Mouse (Mus musculus) testis, postnatal 14 days (tissue): Measurements from ENCODE around the gene Lipc.
A peak's percentile ranks its signal among the peaks of the same experiment; 100 is the strongest.

Source experiments
- DNase-seq: peaks from one replicate; pipeline ENCODE4 v3.0.0; 2021; ENCODE audit warnings: low spot score

Gene Lipc

DNA sequence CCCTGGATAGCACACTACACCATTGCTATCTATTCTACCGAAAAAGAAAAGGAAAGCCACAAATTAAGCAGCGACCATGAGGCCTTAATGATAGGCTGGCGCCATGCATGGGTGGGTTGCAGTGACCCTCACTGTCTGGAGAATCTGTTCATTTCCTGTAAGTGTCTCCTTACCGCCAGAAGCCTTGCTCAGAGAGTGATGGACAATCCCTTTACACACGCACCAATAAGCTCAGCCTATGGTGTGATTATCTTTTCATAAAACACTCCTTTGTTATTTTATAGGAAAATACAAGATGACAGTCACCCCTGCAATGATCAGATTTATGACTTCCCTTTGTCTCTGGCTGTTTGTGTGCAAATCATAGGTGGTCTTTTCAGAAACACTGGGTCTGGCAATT is 92.8 kb downstream of the Lipc start:
- DNase-seq: no peak

DNA sequence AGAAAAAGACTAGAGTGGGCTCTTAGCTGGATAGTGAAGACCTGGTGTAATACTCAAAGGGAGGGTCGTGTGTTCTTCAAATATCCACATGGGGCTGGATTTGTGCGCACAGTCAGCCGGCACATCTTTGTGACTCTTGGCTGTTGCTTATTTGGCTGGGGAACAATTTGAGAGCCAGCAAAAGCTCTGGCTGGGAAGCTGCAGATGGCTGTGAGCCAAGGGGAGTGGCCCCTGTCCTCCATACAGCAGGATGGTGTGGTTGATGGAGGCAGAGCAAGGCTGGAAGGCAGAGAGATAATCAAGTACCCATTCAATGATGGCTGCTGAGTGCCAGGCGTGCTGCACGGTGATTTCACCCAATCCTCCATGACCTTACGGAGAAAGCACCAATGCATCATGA is 96.2 kb downstream of the Lipc start:
- DNase-seq: no peak

DNA sequence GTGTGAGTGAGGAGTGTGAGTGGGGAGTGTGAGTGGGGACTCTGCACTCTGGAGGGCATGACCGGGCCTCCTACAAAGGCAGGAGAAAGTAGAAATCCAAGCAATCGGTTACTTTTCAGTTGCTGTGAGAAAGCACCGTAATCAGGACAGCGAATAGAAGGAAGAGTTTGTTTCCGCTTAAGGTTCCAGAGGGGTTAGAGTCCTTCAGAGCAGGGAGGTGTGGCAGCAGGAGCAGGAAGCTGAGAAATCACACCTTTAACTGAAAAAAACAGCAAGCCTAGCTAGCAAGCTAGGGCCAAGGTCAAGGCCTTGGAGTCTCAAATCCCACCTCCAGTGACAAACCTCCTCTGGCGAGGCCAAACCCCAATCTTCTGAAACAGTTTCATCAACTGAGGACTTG is 97.1 kb downstream of the Lipc start:
- DNase-seq: no peak

DNA sequence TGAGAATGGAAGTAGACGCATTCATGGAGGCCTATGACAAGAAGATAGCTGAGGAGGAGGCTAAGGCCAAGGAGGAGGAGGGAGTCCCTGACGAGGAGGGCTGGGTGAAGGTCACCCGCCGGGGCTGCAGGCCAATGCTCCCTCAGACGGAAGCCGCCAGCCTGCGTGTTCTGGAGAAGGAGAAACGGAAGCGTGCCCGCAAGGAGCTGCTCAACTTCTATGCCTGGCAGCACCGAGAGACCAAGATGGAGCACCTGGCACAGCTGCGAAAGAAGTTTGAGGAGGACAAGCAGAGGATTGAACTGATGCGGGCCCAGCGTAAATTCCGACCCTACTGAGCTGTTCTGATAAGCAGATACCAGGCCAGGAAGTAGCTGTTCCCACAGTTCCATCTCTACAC is 98.9 kb downstream of the Lipc start:
- peak; percentile 61 for DNase-seq

DNA sequence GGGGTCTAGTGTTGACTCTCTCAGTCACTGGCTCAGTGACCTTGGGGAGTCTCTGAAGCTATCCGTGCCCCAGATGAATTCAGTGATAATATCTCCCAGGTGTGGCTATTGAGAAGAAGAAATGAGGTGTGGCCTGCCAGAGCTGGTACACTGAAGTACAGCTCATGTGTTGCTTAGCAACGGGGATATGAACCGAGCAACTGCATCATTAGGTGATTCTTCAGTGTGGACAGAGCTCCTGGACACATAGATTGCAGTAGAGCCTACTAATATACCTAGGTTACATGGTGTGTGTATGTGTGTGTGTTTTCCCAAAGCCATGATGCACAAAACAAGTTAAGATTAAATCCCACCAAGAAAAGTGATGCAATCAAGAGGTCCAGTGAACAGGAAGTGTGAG is 100.5 kb downstream of the Lipc start:
- no peak for DNase-seq

DNA sequence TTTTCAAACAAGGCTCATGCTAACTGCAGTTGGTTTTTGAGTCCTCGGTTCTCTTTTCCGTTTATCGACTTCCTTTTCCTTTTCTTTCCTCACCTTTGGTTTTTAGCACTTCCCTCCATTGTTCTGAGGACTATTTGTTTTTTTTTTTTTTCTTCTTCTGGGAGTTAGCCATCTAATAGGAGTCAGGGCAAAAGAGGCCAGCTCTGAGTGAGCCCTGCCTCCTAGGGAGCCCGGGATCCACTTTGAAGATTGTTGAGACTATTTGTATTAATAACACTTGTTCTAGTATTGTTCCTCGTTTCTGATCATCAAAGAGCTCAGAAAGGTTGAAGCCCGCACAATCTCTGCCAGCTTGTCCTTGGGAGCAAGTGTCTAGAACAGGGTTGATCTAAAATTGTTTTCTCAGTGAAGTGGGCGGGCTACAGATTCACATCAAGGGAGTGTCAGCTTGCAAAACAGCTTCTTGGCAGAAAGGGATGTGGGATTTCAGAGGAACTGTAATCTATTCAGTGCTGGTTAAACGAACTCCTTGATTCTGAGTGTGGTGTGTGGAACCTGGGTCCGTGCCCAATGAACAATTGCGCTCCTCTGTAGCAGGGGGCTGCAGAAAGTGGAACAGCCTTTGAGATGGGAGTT is 103.8 kb downstream of the Lipc start:
- peak; percentile 35 for DNase-seq

DNA sequence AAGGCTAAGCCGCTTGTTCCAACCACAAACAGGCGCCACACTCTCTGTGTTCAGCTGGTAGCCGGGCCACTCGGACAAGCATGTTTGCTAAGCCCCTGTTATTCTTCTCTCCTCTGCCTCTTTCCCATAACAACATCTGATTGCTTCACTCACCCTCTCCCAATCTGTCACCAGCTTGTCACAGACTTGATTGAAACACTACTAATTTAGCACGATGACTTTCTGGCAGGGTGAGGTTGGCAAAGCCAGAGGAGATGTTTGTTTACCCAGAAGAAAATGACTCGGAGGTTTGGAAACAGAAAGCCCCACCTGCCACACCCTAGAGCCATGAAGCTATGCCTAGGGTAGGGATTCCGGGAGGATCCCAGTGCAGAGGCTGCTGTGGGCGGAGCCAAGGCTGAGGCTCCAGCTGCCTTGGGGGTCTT is 104.4 kb downstream of the Lipc start:
- DNase-seq: no peak

DNA sequence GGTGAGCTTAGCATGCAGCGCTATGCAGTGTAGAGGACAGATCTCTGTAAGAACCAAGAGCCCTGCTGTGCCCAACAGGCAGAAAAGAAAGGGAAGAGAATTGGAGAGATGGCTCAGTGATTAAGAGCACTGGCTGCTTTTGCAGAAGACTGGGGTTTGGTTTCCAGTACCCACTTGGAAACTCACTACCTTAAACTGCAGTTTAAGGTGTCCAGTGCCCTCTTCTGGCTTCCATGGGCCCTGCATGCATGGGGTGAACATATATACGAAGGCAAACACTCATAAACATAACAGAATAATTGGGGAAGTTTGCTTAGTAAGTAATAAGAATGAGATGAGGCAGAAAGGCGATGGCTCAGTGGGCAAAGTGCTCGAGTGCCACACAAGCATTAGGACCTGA is 108.8 kb downstream of the Lipc start:
- no peak for DNase-seq

DNA sequence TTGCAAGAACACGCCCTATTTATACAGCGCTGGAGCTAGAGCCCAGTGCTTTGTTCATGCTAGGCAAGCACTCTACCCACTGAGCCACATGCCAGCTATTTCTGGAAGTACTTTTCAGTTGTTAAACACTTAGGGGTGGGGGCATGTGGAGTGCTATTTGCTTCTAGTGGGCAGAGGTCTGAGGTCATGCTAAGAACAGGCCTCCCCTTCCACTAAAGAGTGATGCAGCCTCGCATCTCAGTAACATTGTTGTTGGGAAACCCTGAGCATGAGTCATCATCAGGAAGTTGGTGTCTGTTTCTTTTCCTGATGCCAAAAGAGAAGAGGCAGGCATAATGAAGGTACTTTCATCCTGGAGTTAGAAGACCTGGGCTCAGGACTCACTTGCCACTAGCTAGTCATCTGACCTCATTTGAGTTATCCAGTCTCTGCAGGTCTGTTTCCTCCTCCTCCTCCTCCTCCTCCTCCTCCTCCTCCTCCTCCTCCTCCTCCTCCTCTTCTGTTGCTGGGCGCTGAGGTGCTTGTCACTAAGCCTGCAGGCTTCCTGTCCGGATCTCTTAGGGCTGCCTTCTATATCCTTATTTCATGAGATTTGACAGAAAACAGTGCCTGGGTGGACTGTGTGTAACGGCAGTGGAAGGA is 109.6 kb downstream of the Lipc start:
- no peak for DNase-seq

DNA sequence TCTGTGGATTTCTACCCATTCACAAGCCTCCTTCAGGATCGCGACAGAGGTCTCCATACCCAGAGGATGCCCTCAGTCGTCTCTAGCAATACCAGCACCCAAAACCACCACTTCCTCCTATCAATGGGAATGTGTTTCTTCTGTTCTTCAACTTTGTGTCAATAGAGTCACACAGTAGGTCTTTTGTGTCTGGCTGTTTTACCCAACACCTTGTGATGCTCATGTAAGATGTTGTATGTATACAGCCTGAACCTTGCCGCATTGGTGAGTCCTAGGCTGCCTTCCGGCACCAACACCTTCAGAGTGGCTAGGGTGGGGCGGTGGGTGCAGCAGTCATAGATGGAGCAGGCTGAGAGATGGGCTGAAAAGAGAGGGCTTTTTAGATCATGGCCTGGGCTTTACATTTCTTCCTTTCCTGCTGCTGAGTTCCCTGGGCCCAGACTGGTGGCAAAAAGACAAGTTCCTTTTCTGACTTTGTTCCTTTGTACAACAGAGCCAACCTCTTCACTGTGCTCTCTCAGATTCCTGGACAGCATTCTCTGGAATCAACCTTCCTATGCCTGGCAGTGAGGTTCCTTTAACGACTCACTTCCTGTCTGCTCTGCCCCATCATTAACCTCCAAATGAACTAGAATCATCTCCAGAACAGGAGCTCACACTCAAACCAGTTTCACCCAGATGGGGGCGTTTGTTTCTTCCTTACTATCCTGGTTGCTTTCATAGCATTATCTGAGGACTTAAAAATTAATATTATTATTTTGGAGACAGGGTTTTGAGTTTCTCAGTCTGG is 110.4 kb downstream of the Lipc start:
- no peak for DNase-seq

DNA sequence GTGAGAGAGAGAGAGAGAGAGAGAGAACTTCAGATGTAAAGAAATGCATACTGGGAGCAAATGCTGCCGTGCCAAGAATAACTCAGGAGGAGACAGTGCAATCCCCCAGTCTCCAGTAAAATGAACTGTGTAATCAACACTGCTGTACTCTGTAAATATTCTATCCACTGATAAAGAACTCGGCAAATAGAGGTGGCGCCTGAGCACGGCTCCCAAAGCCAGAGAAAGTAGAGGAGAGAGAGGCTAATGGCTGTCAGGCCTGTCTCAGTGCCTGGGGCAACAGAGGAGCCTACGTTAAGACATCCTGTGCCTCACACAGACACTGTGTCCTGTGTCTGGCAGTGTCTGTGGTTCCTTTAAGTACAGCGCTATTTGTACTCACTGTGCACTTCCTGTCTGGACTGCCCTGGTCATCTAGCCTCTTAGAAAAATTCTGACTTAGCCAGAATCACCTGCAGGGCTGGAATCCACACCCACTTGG is 111.1 kb downstream of the Lipc start:
- DNase-seq: no peak

DNA sequence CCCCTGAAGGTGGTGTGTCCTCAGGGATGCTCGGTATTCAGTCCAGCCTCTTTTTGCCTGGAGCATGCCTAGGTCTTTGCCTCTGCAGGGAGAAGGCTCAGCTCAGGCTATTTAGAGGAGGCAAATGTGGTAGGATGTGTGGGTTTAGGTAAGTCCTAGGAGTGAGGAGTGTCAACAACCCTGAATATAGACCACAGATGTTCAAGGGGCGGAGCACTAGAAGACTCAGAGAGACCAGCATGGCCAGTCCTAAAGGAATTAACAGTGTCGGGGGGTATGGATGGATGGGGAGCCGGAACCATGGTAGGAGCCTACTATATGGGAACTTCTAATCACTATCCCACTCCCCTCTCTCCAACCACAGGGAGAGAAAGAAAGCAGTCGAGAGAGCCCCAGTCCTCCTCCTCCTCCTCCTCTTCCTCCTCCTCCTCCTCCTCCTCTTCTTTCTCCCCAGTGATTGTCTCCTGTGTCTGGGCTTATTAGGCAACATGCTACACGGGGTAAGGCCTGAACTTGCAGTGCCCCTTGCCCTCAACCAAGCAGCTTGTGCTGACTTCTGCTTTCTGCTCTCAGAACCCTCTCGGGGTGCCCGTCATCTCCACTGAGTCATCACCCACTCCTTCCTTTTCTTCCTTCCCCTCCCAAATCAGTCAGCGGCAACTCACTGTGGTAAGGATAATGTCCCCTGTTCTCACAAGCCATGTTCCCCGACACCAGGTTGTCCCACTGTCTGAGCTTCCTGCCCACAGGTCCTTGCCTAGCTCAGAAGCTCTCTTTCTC is 113.7 kb downstream of the Lipc start:
- no peak for DNase-seq

DNA sequence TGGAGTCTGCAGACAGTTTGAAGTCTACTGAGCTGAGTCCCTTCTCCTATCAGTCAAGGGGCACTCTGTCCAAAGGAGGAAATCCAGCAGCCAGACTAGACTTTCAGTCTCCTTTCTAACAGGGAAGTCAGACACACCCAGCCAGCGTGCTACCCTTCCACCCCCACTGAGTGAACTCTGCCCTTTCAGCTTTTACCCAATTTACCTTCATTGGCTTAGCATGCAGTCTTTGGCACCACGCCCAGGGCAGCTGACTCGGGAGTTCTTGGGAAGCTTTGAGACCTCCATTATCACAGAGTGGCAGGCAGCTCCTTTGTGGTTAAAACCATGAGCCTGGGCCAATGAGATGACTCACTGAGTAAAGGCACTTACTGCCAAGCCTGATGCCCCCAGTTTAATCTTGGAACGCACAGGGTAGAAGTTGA is 117.3 kb downstream of the Lipc start:
- peak; percentile 55 for DNase-seq

DNA sequence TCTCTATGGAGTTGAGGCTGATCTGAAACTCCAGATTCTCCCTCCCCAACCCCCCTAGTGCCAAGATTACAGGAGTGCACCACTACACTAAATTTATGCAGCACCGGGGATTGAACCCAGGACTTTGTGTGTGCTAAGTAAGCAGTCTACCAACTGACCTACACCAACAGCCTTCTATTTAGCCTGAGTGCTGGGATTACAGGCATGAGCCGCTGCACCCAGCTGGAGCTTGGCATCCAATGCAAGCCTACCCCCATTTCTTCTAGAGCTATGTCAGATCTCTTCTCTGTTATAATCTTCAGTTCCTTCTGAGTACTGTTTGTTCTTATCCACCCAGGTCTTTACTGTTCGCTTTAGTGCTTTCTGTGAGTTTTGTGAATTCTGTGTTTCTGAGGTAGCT is 117.8 kb downstream of the Lipc start:
- no peak for DNase-seq

DNA sequence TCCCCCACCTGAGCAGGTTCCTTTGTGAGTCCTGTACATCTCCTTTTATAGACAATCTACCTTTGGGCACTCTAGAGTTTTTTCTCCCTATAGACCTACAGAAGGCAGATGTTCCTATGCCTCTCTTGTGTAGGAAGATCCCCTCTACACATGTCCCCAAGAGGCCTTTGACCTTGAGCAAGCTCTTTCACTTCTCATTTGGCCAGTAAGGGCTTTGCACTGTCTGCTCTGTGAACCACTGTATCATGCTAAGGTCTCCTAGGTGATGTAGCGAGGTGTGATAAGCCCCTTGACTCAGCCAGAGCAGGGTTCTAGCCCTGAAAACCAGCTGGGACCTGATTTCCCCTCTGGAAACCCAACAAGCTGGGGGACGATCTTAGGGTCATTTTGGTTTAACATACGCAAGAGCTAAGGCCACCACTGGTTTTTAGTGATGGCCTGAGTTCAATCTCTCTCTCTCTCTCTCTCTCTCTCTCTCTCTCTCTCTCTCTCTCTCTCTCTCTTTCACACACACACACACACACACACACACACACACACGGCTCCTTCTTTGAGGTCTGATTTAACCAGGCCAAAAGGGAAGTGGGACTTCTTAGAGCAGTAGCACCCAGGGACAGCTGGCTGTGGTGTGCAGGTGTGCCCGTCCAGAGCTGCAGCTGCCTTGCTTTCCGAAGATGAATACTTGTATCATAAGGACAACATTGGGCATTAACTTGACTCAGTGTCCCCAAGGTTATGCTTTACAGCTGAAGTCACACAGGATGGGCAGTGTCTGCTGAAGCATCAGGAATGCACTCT is 118.7 kb downstream of the Lipc start:
- no peak for DNase-seq

DNA sequence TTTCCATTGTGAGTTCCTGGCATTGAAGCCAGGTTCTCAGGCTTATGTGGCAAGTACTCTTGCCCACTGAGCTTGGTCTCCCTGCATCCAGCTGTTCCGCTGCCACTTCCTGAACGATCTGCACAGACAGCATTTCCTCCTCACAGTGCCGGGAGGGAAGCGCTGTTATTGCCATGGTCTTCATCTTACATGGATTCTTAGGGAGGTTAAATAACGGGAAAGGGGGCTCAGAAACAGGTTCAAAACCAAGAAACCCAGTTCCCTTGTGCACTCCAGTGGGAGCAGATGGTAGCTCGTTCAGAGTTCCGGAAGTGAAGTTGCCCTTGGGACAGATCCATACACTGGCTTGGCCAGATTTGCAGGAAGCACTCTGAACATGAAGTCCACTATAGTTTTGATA is 119.8 kb downstream of the Lipc start:
- DNase-seq: no peak

DNA sequence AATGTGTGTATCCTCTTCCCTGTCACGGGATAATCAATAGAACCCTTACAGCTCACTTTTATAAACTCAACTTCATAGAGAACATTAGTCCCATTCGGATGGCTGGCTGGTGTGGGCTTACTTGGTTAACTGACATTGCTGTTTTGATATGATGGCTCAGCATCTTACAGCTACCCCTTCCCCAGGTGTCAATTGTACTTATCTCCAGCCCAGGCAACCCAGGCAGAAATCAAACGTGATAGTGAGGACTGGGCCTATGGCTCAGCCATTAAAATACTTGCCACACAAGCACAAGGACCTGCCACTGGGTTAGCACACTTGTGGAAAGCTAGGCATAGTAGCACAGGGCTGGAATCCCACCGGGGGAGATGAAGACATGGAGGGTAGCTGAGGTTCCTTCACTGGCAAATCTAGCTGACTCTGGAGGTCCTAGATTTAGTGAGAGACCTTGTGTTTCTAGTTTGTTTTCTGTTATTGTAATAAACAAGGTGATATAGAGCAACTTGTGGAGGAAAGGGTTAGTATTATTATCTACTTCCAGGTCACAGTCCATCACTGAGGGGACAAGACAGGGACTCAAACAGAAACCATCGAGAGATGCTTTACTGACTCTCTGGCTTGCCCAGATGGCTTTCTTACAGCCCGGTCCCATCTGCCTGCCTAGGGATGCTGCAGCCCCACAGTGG is 121.0 kb downstream of the Lipc start:
- no peak for DNase-seq

DNA sequence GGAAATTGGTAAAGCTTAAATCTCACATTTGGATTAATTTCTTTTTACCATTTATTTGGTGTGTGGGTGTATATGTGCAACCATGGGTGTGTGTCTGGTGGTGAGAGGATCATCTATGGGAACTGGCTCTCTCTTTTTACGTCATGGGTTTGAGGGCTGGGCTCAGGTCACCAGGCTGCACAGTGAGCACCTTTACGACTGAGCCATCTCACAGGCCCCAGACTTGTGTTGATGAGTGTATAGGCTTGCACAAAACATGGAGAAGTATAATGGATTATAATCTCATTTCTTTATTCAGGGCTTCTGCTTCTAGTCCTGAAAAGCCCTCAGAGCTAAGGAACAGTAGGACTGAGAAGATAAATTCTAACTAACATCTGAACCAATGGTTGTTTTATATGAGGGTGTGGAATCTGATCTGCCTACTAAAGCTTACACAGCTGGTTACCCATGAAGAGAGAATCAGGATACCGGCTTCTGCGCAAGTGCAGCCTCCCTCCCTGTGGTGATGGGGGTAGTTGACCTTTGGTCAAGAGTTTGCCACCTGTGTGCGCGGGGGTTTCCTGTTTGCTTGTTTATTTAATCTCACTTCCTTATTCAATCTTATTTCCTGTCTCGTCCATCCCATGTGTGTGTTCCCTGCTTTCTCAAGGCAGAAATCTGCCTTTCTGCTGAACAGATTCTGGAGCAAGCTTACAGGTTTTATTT is 122.1 kb downstream of the Lipc start:
- no peak for DNase-seq

DNA sequence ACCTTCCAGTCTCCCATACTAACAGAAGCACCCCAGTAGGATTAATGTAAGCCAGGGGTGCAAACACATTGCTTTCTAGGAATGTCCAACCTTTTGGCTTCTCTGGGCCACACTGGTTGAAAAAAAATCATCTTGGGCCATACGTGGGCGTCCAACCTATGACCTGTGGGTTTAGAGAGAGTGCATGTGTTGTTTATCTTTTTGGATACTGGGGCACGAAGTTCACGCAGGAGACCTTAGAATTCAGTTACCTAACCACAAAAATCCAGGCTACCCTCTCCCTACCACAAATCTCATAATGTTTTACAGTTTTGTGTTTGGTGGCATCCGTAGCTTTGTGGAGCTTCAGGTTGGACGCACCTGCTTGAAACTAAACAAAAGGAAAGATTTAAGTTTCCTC is 124.1 kb downstream of the Lipc start:
- no peak for DNase-seq

DNA sequence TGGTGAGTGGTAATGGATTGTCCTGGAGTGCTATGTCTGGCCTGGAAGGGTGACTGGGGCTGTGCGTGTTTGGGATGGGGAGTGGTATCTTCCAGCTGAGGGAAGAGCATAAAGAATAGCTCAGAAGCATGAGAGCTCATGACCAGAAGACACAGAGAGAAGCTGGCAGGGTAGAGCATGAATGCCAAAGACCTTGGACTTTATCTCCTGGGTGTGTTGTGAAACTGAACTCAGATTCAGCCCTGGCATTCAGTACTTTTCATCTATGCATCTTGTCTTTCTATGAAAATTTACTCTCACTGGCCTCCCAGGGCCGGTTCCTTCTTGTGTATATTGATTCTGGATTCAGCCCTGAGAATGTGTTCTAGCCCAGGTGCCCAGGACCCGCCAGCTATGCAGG is 127.9 kb downstream of the Lipc start:
- no peak for DNase-seq
